Mouse (Mus musculus) C2C12 (cell line): ENCODE results near the gene Hyal1. TPM values are rescaled to one million over a fixed set of nuclear protein-coding genes. Genes with fewer than 3 reads are reported as not detected.

Experiments used
- H3K27me3 ChIP-seq: one replicate; pipeline ENCODE4 v1.6.1; 2011; ENCODE audit not compliant: control insufficient read depth, insufficient read depth, insufficient read length
- H3K36me3 ChIP-seq: one replicate; pipeline ENCODE4 v1.6.1; 2011; ENCODE audit not compliant: control insufficient read depth, insufficient read depth
- H3K4me3 ChIP-seq: one replicate; pipeline ENCODE4 v1.5.1; 2011; ENCODE audit warnings: mild to moderate bottlenecking, control low read depth; ENCODE audit not compliant: poor library complexity, insufficient read depth, severe bottlenecking
- H3K79me2 ChIP-seq: one replicate; pipeline ENCODE4 v1.6.1; 2011; ENCODE audit not compliant: control insufficient read depth, insufficient read depth
- H3K79me3 ChIP-seq: one replicate; pipeline ENCODE4 v1.6.1; 2011; ENCODE audit warnings: low read depth, control low read depth
- H3ac ChIP-seq: one replicate; pipeline ENCODE3; 2011; ENCODE audit warnings: low read depth; ENCODE audit not compliant: control insufficient read depth, insufficient read length
- CEBPB ChIP-seq: IDR thresholded peaks from one replicate; pipeline ENCODE4 v1.6.1; 2011; ENCODE audit warnings: low read depth, mild to moderate bottlenecking, control low read depth, moderate library complexity
- CTCF ChIP-seq: IDR thresholded peaks from one replicate; pipeline ENCODE4 v1.5.1; 2011; ENCODE audit not compliant: control insufficient read depth, insufficient read depth, insufficient read length
- FOSL1 ChIP-seq: IDR thresholded peaks from one replicate; pipeline ENCODE4 v1.8.0; 2011; ENCODE audit warnings: mild to moderate bottlenecking, low read length; ENCODE audit not compliant: poor library complexity, insufficient read depth, severe bottlenecking
- MAX ChIP-seq: IDR thresholded peaks from one replicate; pipeline ENCODE4 v1.6.1; 2011; ENCODE audit warnings: mild to moderate bottlenecking, control low read depth
- MYOD1 ChIP-seq: IDR thresholded peaks from one replicate; pipeline ENCODE4 v1.6.1; 2011; ENCODE audit warnings: low read depth; ENCODE audit not compliant: control insufficient read depth, insufficient read length
- MYOG ChIP-seq: IDR thresholded peaks from one replicate; pipeline ENCODE4 v1.6.1; 2011; ENCODE audit not compliant: control insufficient read depth, insufficient read length; ENCODE audit errors: extremely low read depth
- USF1 ChIP-seq: IDR thresholded peaks from one replicate; pipeline ENCODE4 v1.6.1; 2011; ENCODE audit warnings: low read depth, mild to moderate bottlenecking, control low read depth, moderate library complexity
- polyA plus RNA-seq: library from polyadenylated mRNA; unstranded; fragments of >200 nt; fragmentation: generic; extraction: Trizol; gene quantifications from one replicate; pipeline ENCODE4 v1.2.1, GENCODE M21; 2012; ENCODE audit warnings: missing spikeins

Gene Hyal1
- polyA plus RNA-seq, 1 experiment: 1.2 TPM

GRCm38 (mm10) chr9:107575579-107576356 lies 959 bp upstream of the Hyal1 start:
- no peaks in the 10 kb centered on the region for H3K27me3 ChIP-seq
- no peak overlapping the region for H3K4me3 ChIP-seq
- H3ac ChIP-seq: no peak overlapping the region
- no peak for TF ChIP-seq CEBPB
- TF ChIP-seq FOSL1: no peak
- TF ChIP-seq MYOD1: no peak
- TF ChIP-seq USF1: no peak
- no peak for TF ChIP-seq MYOG
- TF ChIP-seq CTCF: no peak
- TF ChIP-seq MAX: no peak
- peaks cover 10% of the 10 kb centered on the region for H3K36me3 ChIP-seq
- H3K79me2 ChIP-seq: peaks cover 10% of the 10 kb centered on the region
- peaks cover 2% of the 10 kb centered on the region for H3K79me3 ChIP-seq

GRCm38 (mm10) chr9:107577871-107578270 lies 1.1 kb downstream of the Hyal1 start:
- Histone ChIP-seq H3K79me3 (no peaks in the 10 kb centered on the region), H3ac (no peak overlapping the region), H3K4me3 (no peak overlapping the region), H3K79me2 (peaks cover 10% of the 10 kb centered on the region), H3K27me3 (no peaks in the 10 kb centered on the region), H3K36me3 (peaks cover 3% of the 10 kb centered on the region)
- TF ChIP-seq CEBPB (no peak), FOSL1 (no peak), MYOD1 (no peak), MYOG (no peak), USF1 (no peak), MAX (no peak), CTCF (no peak)

GRCm38 (mm10) chr9:107578587-107578986 lies 1.9 kb downstream of the Hyal1 start, which contains the start of gene Naa80:
TSS of gene Naa80 (plus strand) at chr9:107578887.
- peaks cover 10% of the 10 kb centered on the region for H3K79me2 ChIP-seq
- H3ac ChIP-seq: no peak within 1 kb of the TSS
- no peak within 1 kb of the TSS for H3K4me3 ChIP-seq
- no peaks in the 10 kb centered on the region for H3K27me3 ChIP-seq
- H3K79me3 ChIP-seq: no peaks in the 10 kb centered on the region
- H3K36me3 ChIP-seq: no peaks in the 10 kb centered on the region
- TF ChIP-seq USF1 (no peak), CEBPB (no peak), MAX (no peak), MYOD1 (no peak), MYOG (no peak), CTCF (no peak)

- Histone ChIP-seq H3K79me3 (no peaks in the 10 kb centered on the region), H3K27me3 (no peaks in the 10 kb centered on the region), H3K36me3 (no peaks in the 10 kb centered on the region), H3K4me3 (no peak overlapping the region), H3K79me2 (peaks cover 10% of the 10 kb centered on the region), H3ac (no peak overlapping the region)
- TF ChIP-seq MYOG: no peak
- TF ChIP-seq FOSL1: no peak
- TF ChIP-seq MYOD1: no peak
- no peak for TF ChIP-seq MAX
- TF ChIP-seq USF1: no peak
- no peak for TF ChIP-seq CTCF
- TF ChIP-seq CEBPB: no peak
Observed at GRCm38 (mm10) chr9:107579023-107579900, 2.5 kb downstream of the Hyal1 start.

- Histone ChIP-seq H3ac (peak within 1 kb of the TSS; percentile 64), H3K4me3 (peak within 1 kb of the TSS; percentile 47), H3K79me2 (peaks cover 10% of the 10 kb centered on the region), H3K36me3 (no peaks in the 10 kb centered on the region), H3K79me3 (no peaks in the 10 kb centered on the region), H3K27me3 (no peaks in the 10 kb centered on the region)
- TF ChIP-seq CTCF (no peak), USF1 (no peak), MYOD1 (no peak), CEBPB (no peak), MAX (no peak), FOSL1 (no peak), MYOG (no peak)
Observed at GRCm38 (mm10) chr9:107580501-107581317, 4.0 kb downstream of the Hyal1 start, which contains the start of gene Hyal3. TSS of gene Hyal3 (plus strand) at chr9:107580818.
